Mouse (Mus musculus): Measurements from ENCODE around the gene Ikbkg. TPM values are rescaled to one million over a fixed set of nuclear protein-coding genes. Genes with fewer than 3 reads are reported as not detected.
"Not testable (repeated sequence)": the region's sequence is repeated elsewhere in the genome, so short reads cannot be mapped to it uniquely, and the experiment has no call there.

The Ikbkg gene
- polyA plus RNA-seq (2015; fragmentation: Nextera tagmentation; extraction: Ambion mirVana): 21.5 and 26.2 TPM in 2 replicates

GRCm38 (mm10) chrX:74392535-74393443, at the start of gene Ikbkg, which contains the start of gene Fam3a:
Gene Ikbkg (plus strand): TSS chrX:74393290.
Gene Fam3a (minus strand): TSS chrX:74393272.
- H3K9ac ChIP-seq: peak within 1 kb of the TSS; percentile 64
- H3K4me1 ChIP-seq (replicated peaks): peaks cover 26% of the 10 kb centered on the region
- peak within 1 kb of the TSS; percentile 61 for H3K4me3 ChIP-seq (replicated peaks)
- ATAC-seq (ENCODE audit: insufficient read depth): peak; percentile 100
- WGBS (ENCODE audit: insufficient replicate concordance): 14% methylated on average over 30 of the region's 30 CpGs
- no peaks in the 10 kb centered on the region for H3K9me3 ChIP-seq (replicated peaks)
- peak within 1 kb of the TSS; percentile 73 for H3K4me2 ChIP-seq
- peak within 1 kb of the TSS; percentile 92 for H3K27ac ChIP-seq (replicated peaks)
- H3K27me3 ChIP-seq: no peaks in the 10 kb centered on the region
- H3K36me3 ChIP-seq (replicated peaks): no peaks in the 10 kb centered on the region

GRCm38 (mm10) chrX:74352645-74353466, 40.2 kb upstream of the Ikbkg start:
- WGBS (ENCODE audit: insufficient replicate concordance): 22% methylated on average over 13 of the region's 13 CpGs
- H3K4me1 ChIP-seq (replicated peaks): peaks cover 5% of the 10 kb centered on the region; the same call in 1 of the 2 replicates
- H3K9me3 ChIP-seq (replicated peaks): no peaks in the 10 kb centered on the region
- peak overlapping the region; percentile 74 for H3K4me2 ChIP-seq
- no peak overlapping the region for H3K27ac ChIP-seq (replicated peaks)
- 0 out of 2 replicates have a peak, but pooled peaks have one; percentile 25 for ATAC-seq (ENCODE audit: insufficient read depth)
- H3K9ac ChIP-seq: peak overlapping the region; percentile 54
- no peaks in the 10 kb centered on the region for H3K36me3 ChIP-seq (replicated peaks)
- no peaks in the 10 kb centered on the region for H3K27me3 ChIP-seq
- H3K4me3 ChIP-seq (replicated peaks): peak overlapping the region; percentile 61

- Histone ChIP-seq H3K9me3 (replicated peaks) (no peaks in the 10 kb centered on the region), H3K4me3 (replicated peaks) (peak within 1 kb of the TSS; percentile 61), H3K4me1 (replicated peaks) (peaks cover 5% of the 10 kb centered on the region; the same call in 1 of the 2 replicates), H3K27me3 (no peaks in the 10 kb centered on the region), H3K4me2 (peak within 1 kb of the TSS; percentile 74), H3K27ac (replicated peaks) (no peak within 1 kb of the TSS), H3K36me3 (replicated peaks) (no peaks in the 10 kb centered on the region), H3K9ac (peak within 1 kb of the TSS; percentile 54)
- 25% methylated on average over 17 of the region's 22 CpGs for WGBS (ENCODE audit: insufficient replicate concordance)
- peak; percentile 81 for ATAC-seq (ENCODE audit: insufficient read depth)
Observed at GRCm38 (mm10) chrX:74353467-74353770, 39.7 kb upstream of the Ikbkg start, which contains the start of gene Lage3. Gene Lage3 (minus strand): TSS chrX:74353618.

GRCm38 (mm10) chrX:74357069-74357468, 36.0 kb upstream of the Ikbkg start:
- not testable (repeated sequence) for ATAC-seq (ENCODE audit: insufficient read depth); H3K27me3 ChIP-seq
- WGBS (ENCODE audit: insufficient replicate concordance): 81% methylated on average over 3 of the region's 3 CpGs

GRCm38 (mm10) chrX:74359171-74359570, 33.9 kb upstream of the Ikbkg start:
- 39% methylated on average over 11 of the region's 11 CpGs for WGBS (ENCODE audit: insufficient replicate concordance)
- Histone ChIP-seq H3K9ac (no peak overlapping the region), H3K36me3 (replicated peaks) (no peaks in the 10 kb centered on the region), H3K4me1 (replicated peaks) (no peaks in the 10 kb centered on the region), H3K27ac (replicated peaks) (no peak overlapping the region), H3K4me2 (no peak overlapping the region), H3K9me3 (replicated peaks) (no peaks in the 10 kb centered on the region), H3K27me3 (0 out of 2 replicates have a peak, but pooled peaks cover 5% of the 10 kb centered on the region), H3K4me3 (replicated peaks) (no peak overlapping the region)
- no peak for ATAC-seq (ENCODE audit: insufficient read depth)

More at GRCm38 (mm10) chrX:74357069-74357468, 36.0 kb upstream of the Ikbkg start:
- not testable (repeated sequence) for H3K9ac ChIP-seq; H3K4me1 ChIP-seq (replicated peaks); H3K36me3 ChIP-seq (replicated peaks); H3K9me3 ChIP-seq (replicated peaks); H3K4me2 ChIP-seq; H3K4me3 ChIP-seq (replicated peaks); H3K27ac ChIP-seq (replicated peaks)

GRCm38 (mm10) chrX:74367512-74367911, 25.6 kb upstream of the Ikbkg start:
- no peaks in the 10 kb centered on the region for H3K9me3 ChIP-seq (replicated peaks)
- peak overlapping the region; percentile 73 for H3K4me2 ChIP-seq
- no peaks in the 10 kb centered on the region for H3K27me3 ChIP-seq
- 51% methylated on average over 10 of the region's 10 CpGs for WGBS (ENCODE audit: insufficient replicate concordance)
- 0 out of 2 replicates have a peak overlapping the region, but pooled peaks have one; percentile 83 for H3K27ac ChIP-seq (replicated peaks)
- H3K9ac ChIP-seq: peak overlapping the region; percentile 78
- ATAC-seq (ENCODE audit: insufficient read depth): no peak
- H3K4me3 ChIP-seq (replicated peaks): peak overlapping the region; percentile 72
- peaks cover 33% of the 10 kb centered on the region for H3K4me1 ChIP-seq (replicated peaks)
- H3K36me3 ChIP-seq (replicated peaks): peaks cover 13% of the 10 kb centered on the region; the same call in 1 of the 2 replicates

- peak overlapping the region; percentile 72 for H3K4me3 ChIP-seq (replicated peaks)
- peaks cover 13% of the 10 kb centered on the region; the same call in 1 of the 2 replicates for H3K36me3 ChIP-seq (replicated peaks)
- peak overlapping the region; percentile 78 for H3K9ac ChIP-seq
- H3K4me1 ChIP-seq (replicated peaks): peaks cover 38% of the 10 kb centered on the region
- WGBS (ENCODE audit: insufficient replicate concordance): 11% methylated on average over 49 of the region's 49 CpGs
- ATAC-seq (ENCODE audit: insufficient read depth): peak; percentile 76
- no peaks in the 10 kb centered on the region for H3K27me3 ChIP-seq
- peak overlapping the region; percentile 83 for H3K27ac ChIP-seq (replicated peaks)
- peak overlapping the region; percentile 73 for H3K4me2 ChIP-seq
- H3K9me3 ChIP-seq (replicated peaks): no peaks in the 10 kb centered on the region
Observed at GRCm38 (mm10) chrX:74368209-74368909, 24.7 kb upstream of the Ikbkg start.

GRCm38 (mm10) chrX:74372888-74373549, 20.1 kb upstream of the Ikbkg start, which contains the start of the genes Ubl4a and Slc10a3:
Gene Ubl4a (minus strand): TSS chrX:74373218.
Gene Slc10a3 (minus strand): TSS chrX:74373349.
- Histone ChIP-seq H3K4me2 (peak within 1 kb of the TSS; percentile 82), H3K9ac (peak within 1 kb of the TSS; percentile 60), H3K9me3 (replicated peaks) (no peaks in the 10 kb centered on the region), H3K4me1 (replicated peaks) (peaks cover 25% of the 10 kb centered on the region), H3K4me3 (replicated peaks) (peak within 1 kb of the TSS; percentile 61), H3K27me3 (no peaks in the 10 kb centered on the region), H3K27ac (replicated peaks) (0 out of 2 replicates have a peak within 1 kb of the TSS, but pooled peaks have one; percentile 19), H3K36me3 (replicated peaks) (no peaks in the 10 kb centered on the region)
- 9% methylated on average over 32 of the region's 32 CpGs for WGBS (ENCODE audit: insufficient replicate concordance)
- peak; percentile 86 for ATAC-seq (ENCODE audit: insufficient read depth)

- no peaks in the 10 kb centered on the region for H3K9me3 ChIP-seq (replicated peaks)
- H3K27me3 ChIP-seq: no peaks in the 10 kb centered on the region
- no peak overlapping the region for H3K4me3 ChIP-seq (replicated peaks)
- 0 out of 2 replicates have a peak, but pooled peaks cover 8% of the 10 kb centered on the region for H3K36me3 ChIP-seq (replicated peaks)
- no peak overlapping the region for H3K9ac ChIP-seq
- WGBS (ENCODE audit: insufficient replicate concordance): 26% methylated on average over 2 of the region's 2 CpGs
- ATAC-seq (ENCODE audit: insufficient read depth): peak; percentile 76
- H3K4me1 ChIP-seq (replicated peaks): peaks cover 35% of the 10 kb centered on the region
- peak overlapping the region; percentile 20; the same call in 1 of the 2 replicates for H3K27ac ChIP-seq (replicated peaks)
- no peak overlapping the region; the same call in 1 of the 2 replicates for H3K4me2 ChIP-seq
Observed at GRCm38 (mm10) chrX:74384451-74384850, 8.6 kb upstream of the Ikbkg start.

- Histone ChIP-seq H3K9me3 (replicated peaks) (no peaks in the 10 kb centered on the region), H3K27me3 (no peaks in the 10 kb centered on the region), H3K27ac (replicated peaks) (peak overlapping the region; percentile 67), H3K4me2 (no peak overlapping the region), H3K4me3 (replicated peaks) (no peak overlapping the region), H3K9ac (no peak overlapping the region), H3K36me3 (replicated peaks) (0 out of 2 replicates have a peak, but pooled peaks cover 8% of the 10 kb centered on the region), H3K4me1 (replicated peaks) (peaks cover 43% of the 10 kb centered on the region)
- ATAC-seq (ENCODE audit: insufficient read depth): no peak
Observed at GRCm38 (mm10) chrX:74388153-74388552, 4.9 kb upstream of the Ikbkg start.

All from liver, embryonic 15.5 days (tissue).